Mouse (Mus musculus) heart, adult 2 months (tissue): Measurements from ENCODE around the gene Alg5. TPM values are rescaled to one million over a fixed set of nuclear protein-coding genes. Genes with fewer than 3 reads are reported as not detected.

Source experiments
- DNase-seq, 2 experiments: peaks; one replicate each; pipeline ENCODE4 v3.0.0; 2021
- H3K27ac ChIP-seq: fragments of 200-600 bp; 2 replicates; pipeline ENCODE4 v1.8.1; 2022
- H3K27me3 ChIP-seq: fragments of 200-500 bp; 2 replicates; pipeline ENCODE4 v1.6.1; 2012; ENCODE audit warnings: mild to moderate bottlenecking, low read length, inconsistent platforms, mixed read lengths; ENCODE audit not compliant: control insufficient read depth, insufficient read depth
- H3K36me3 ChIP-seq: fragments of 200-500 bp; 2 replicates; pipeline ENCODE4 v1.6.1; 2012; ENCODE audit warnings: low read length, inconsistent platforms; ENCODE audit not compliant: control insufficient read depth, insufficient read depth
- H3K4me1 ChIP-seq: fragments of 200-500 bp; 2 replicates; pipeline ENCODE4 v1.6.1; 2011; ENCODE audit warnings: low read length; ENCODE audit not compliant: control insufficient read depth, insufficient read depth
- H3K4me3 ChIP-seq: fragments of 200-600 bp; 2 replicates; pipeline ENCODE4 v1.8.1; 2022
- H3K79me2 ChIP-seq: fragments of 200-500 bp; replicated peaks from 2 replicates; pipeline ENCODE4 v1.6.1; 2012; ENCODE audit warnings: mild to moderate bottlenecking, inconsistent platforms, low read length, moderate library complexity, mixed read lengths; ENCODE audit not compliant: control insufficient read depth, insufficient read depth
- H3K9ac ChIP-seq: fragments of 200-500 bp; 2 replicates; pipeline ENCODE4 v1.6.1; 2012; ENCODE audit warnings: low read depth, mild to moderate bottlenecking, control low read depth, inconsistent platforms, low read length, mixed read lengths
- CTCF ChIP-seq: fragments of 200-600 bp; IDR thresholded peaks from 2 replicates; pipeline ENCODE4 v1.8.1; 2022; ENCODE audit warnings: antibody characterized with exemption, mild to moderate bottlenecking, moderate library complexity
- EP300 ChIP-seq: fragments of 200-500 bp; IDR thresholded peaks from 2 replicates; pipeline ENCODE4 v1.6.1; 2011; ENCODE audit warnings: low read depth, low read length, control low read depth; ENCODE audit not compliant: insufficient read depth
- POLR2A ChIP-seq: fragments of 200-500 bp; IDR thresholded peaks from 2 replicates; pipeline ENCODE4 v1.6.1; 2011; ENCODE audit warnings: mild to moderate bottlenecking, low read depth, low read length, control low read depth; ENCODE audit not compliant: insufficient read depth
- WGBS: fragments of 180-500 bp; shearing (Covaris S2); methylation state at CpG from one replicate; pipeline ENCODE4 v1.1.7; 2018; 5-methylcytosine and 5-hydroxymethylcytosine counted together
- intact Hi-C: fragments of 180-260 bp; cut with DNase I; formaldehyde crosslinking; loops from one replicate; pipeline ENCODE4 v1.15.1; 2025
- polyA plus RNA-seq: library from polyadenylated mRNA; depleted of rRNA; stranded (reverse); fragments of >200 nt; gene quantifications from 2 replicates; pipeline ENCODE4 v1.2.3, GENCODE M21; 2012
- total RNA-seq, 2 experiments: library from RNA; stranded (reverse); gene quantifications; 2 replicates each; pipeline ENCODE4 v1.2.3; 2021

Alg5 gene
- total and polyA plus RNA-seq, 3 experiments = 6.9 to 10.5 (median 8.9) TPM

DNA sequence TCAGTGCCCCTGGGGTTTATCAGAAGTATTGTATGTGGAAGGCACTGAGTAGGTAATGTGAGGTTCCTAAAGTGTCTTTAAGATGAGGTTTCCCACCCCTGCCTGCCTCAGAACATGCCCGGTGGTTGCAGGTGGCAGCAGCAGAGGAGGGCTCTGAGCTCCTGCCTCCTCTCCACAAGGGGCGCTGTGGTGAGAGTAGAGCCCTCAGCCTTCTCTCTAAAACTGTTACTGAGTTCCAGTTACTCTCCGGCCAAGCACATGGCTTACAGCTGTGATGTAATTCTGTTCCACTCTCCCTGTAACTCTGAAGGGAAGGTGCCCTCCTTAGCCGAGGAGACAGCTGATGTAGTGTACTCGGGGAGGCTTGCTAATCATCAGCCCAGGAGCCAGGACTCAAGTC is 10.5 kb downstream of the Alg5 start:
- no peaks in the 10 kb centered on the region for H3K36me3 ChIP-seq
- WGBS = 61% methylated on average over 5 of the region's 5 CpGs
- H3K4me1 ChIP-seq = no peaks in the 10 kb centered on the region
- no peaks in the 10 kb centered on the region for H3K27me3 ChIP-seq
- intact Hi-C loops = loop anchor here (10.0 kb wide), 1 partner anchor 319 kb away; no protein-coding TSS in a partner anchor
- H3K9ac ChIP-seq = no peak overlapping the region
- TF ChIP-seq EP300 (no peak), CTCF (peak; percentile 58), POLR2A (no peak)
- no peak for DNase-seq
- H3K4me3 ChIP-seq = no peak overlapping the region
- H3K79me2 ChIP-seq = no peaks in the 10 kb centered on the region
- H3K27ac ChIP-seq = no peak overlapping the region

GRCm38 (mm10) chr3:54753411-54753810 is 18.1 kb downstream of the Alg5 start:
- H3K36me3 ChIP-seq = no peaks in the 10 kb centered on the region
- H3K4me1 ChIP-seq = no peaks in the 10 kb centered on the region
- TF ChIP-seq CTCF (no peak), EP300 (no peak), POLR2A (no peak)
- intact Hi-C loops = no loop called here
- no peaks in the 10 kb centered on the region for H3K27me3 ChIP-seq
- no peaks in the 10 kb centered on the region for H3K79me2 ChIP-seq
- no peak overlapping the region for H3K9ac ChIP-seq
- WGBS = 74% methylated on average over 4 of the region's 4 CpGs
- no peak overlapping the region for H3K4me3 ChIP-seq
- no peak for DNase-seq
- no peak overlapping the region for H3K27ac ChIP-seq

DNA sequence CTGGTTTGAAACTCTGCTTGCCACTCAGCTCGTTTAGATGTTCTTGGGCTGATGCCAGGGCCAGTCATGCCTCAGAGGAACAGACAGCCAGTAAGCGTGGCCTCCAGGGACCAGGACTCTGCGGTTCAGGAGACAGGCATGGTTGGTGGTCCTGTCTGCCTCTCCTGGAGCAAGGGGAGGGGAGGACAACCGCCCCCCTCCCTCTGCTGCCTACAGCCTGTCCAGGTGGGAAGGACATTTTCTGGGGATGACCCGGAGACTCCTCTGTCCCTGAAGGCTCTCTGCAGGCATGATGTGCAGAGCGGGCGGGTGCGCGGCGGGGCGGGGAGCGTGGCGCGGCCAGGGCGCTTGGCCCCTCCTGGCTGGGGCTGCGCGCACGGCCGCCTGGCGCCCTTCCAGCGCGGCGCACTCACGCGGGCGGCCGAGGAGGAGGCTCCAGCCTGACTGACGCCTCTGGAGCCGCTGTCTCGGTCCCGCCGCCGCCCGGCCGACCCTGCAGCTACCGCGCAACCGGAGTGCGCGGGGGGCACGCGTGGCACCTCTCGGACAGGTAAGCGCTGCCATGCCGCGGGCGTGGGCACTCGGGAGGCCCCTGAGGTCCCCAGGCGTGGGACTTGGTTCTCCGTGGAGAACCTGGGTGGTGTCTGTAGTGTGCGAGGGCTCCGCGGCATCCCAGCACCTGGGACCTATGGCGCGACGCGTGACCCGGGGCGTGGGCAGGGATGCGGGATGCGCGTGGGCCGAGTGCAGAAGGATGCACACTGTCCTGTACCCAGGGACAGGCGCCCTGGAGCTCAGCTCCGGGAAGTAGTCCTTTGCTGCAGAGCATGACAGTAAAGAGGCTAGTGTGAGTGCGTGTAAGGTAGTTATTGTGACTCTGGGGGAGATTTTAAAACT is 20.1 kb downstream of the Alg5 start, which contains the start of gene Smad9:
Smad9 (plus strand) TSS at position 438 of the 897 bp plus-strand sequence.
- Histone ChIP-seq H3K9ac (peak within 1 kb of the TSS; percentile 81), H3K27ac (peak within 1 kb of the TSS; percentile 60), H3K27me3 (no peaks in the 10 kb centered on the region), H3K4me1 (no peaks in the 10 kb centered on the region), H3K4me3 (peak within 1 kb of the TSS; percentile 70), H3K79me2 (no peaks in the 10 kb centered on the region), H3K36me3 (no peaks in the 10 kb centered on the region)
- 1% methylated on average over 66 of the region's 66 CpGs for WGBS
- DNase-seq = peak; percentile 77 to 81
- intact Hi-C loops = loop anchor here (5.0 kb wide), 1 partner anchor 52 kb away; the partner anchor contains the start of gene Rfxap
- TF ChIP-seq CTCF = peak; percentile 12; the same call in 1 of the 2 replicates
- TF ChIP-seq POLR2A = no peak

- H3K27ac ChIP-seq = peak overlapping the region; percentile 60; the same call in 1 of the 2 replicates
- WGBS = 4% methylated on average over 11 of the region's 11 CpGs
- DNase-seq = peak in 1 of 2 experiments; percentile 22
These were observed 20.7 kb downstream of the Alg5 start for GRCm38 (mm10) chr3:54756058-54756457.

GRCm38 (mm10) chr3:54757446-54757845 is 22.1 kb downstream of the Alg5 start:
- no peaks in the 10 kb centered on the region for H3K27me3 ChIP-seq
- no peak overlapping the region for H3K27ac ChIP-seq
- 94% methylated on average over 8 of the region's 8 CpGs for whole genome bisulfite sequencing
- H3K4me1 ChIP-seq = no peaks in the 10 kb centered on the region
- no peak for DNase-seq
- no peaks in the 10 kb centered on the region for H3K79me2 ChIP-seq
- TF ChIP-seq EP300 = no peak
- no peak overlapping the region for H3K9ac ChIP-seq
- no peak overlapping the region for H3K4me3 ChIP-seq
- intact Hi-C loops = loop anchor here (5.0 kb wide), 1 partner anchor 50 kb away; the partner anchor contains the start of gene Rfxap
- no peaks in the 10 kb centered on the region for H3K36me3 ChIP-seq

More at GRCm38 (mm10) chr3:54756058-54756457, 20.7 kb downstream of the Alg5 start:
- peak overlapping the region; percentile 70 for H3K4me3 ChIP-seq
- H3K4me1 ChIP-seq = no peaks in the 10 kb centered on the region
- intact Hi-C loops = loop anchor here (5.0 kb wide), 1 partner anchor 51 kb away; the partner anchor contains the start of gene Rfxap
- H3K9ac ChIP-seq = peak overlapping the region; percentile 16
- no peaks in the 10 kb centered on the region for H3K79me2 ChIP-seq
- H3K27me3 ChIP-seq = no peaks in the 10 kb centered on the region
- H3K36me3 ChIP-seq = no peaks in the 10 kb centered on the region
- TF ChIP-seq EP300 = no peak
- TF ChIP-seq CTCF = 0 out of 2 replicates have a peak, but pooled peaks have one; percentile 13
- no peak for TF ChIP-seq POLR2A

- no peak for TF ChIP-seq POLR2A
- no peak for TF ChIP-seq CTCF
- no peak for TF ChIP-seq EP300
- no peak overlapping the region for H3K27ac ChIP-seq
- H3K79me2 ChIP-seq = no peaks in the 10 kb centered on the region
- H3K36me3 ChIP-seq = no peaks in the 10 kb centered on the region
- no peak overlapping the region for H3K4me3 ChIP-seq
- 81% methylated on average over 9 of the region's 9 CpGs for WGBS
- no peak for DNase-seq
- H3K9ac ChIP-seq = no peak overlapping the region
- no peaks in the 10 kb centered on the region for H3K4me1 ChIP-seq
- intact Hi-C loops = loop anchor here (5.0 kb wide), 1 partner anchor 48 kb away; the partner anchor contains the start of gene Rfxap
- no peaks in the 10 kb centered on the region for H3K27me3 ChIP-seq
These were observed 23.9 kb downstream of the Alg5 start for GRCm38 (mm10) chr3:54759211-54759610.
